Mouse (Mus musculus) kidney, postnatal 0 days (tissue): ENCODE measurements around the gene Dvl1. TPM values are rescaled to one million over a fixed set of nuclear protein-coding genes. Genes with fewer than 3 reads are reported as not detected.
A peak's percentile ranks its signal among the peaks of the same experiment; 100 is the strongest.

Experiments used
- ATAC-seq: fragments of 200-750 bp; cut with Nextera tagmentation; replicated peaks from 2 replicates; pipeline ENCODE4 v1.8.0; 2017; ENCODE audit warnings: low read depth, moderate number of reproducible peaks, moderate TSS enrichment, moderate library complexity; ENCODE audit not compliant: low FRiP score
- DNase-seq: peaks from one replicate; pipeline ENCODE4 v3.0.0-alpha.2; 2016; ENCODE audit warnings: low spot score
- H3K27ac ChIP-seq: fragments of 300-500 bp; sonication (generic); 2 replicates; pipeline ENCODE4 v1.5.1; 2014; ENCODE audit warnings: mild to moderate bottlenecking
- H3K27me3 ChIP-seq: fragments of 300-500 bp; sonication (generic); 2 replicates; pipeline ENCODE4 v1.6.1; 2014; ENCODE audit warnings: low read length, mixed read lengths; ENCODE audit not compliant: insufficient read depth
- H3K36me3 ChIP-seq: fragments of 300-500 bp; sonication (generic); 2 replicates; pipeline ENCODE4 v1.6.1; 2014; ENCODE audit warnings: low read length, mixed read lengths; ENCODE audit not compliant: insufficient read depth
- H3K4me1 ChIP-seq: fragments of 300-500 bp; sonication (generic); replicated peaks from 2 replicates; pipeline ENCODE4 v1.6.1; 2014; ENCODE audit warnings: antibody characterized with exemption, low read length, mixed read lengths; ENCODE audit not compliant: insufficient read depth
- H3K4me2 ChIP-seq: fragments of 300-500 bp; sonication (generic); 2 replicates; pipeline ENCODE4 v1.6.1; 2014; ENCODE audit warnings: mild to moderate bottlenecking, low read length, moderate library complexity, mixed read lengths
- H3K4me3 ChIP-seq: fragments of 300-500 bp; sonication (generic); replicated peaks from 2 replicates; pipeline ENCODE4 v1.5.1; 2014; ENCODE audit warnings: low read depth, low read length
- H3K9ac ChIP-seq: fragments of 300-500 bp; sonication (generic); 2 replicates; pipeline ENCODE4 v1.6.1; 2014; ENCODE audit warnings: low read depth, low read length
- H3K9me3 ChIP-seq: fragments of 300-500 bp; sonication (generic); replicated peaks from 2 replicates; pipeline ENCODE4 v1.6.1; 2016; ENCODE audit warnings: low read length, inconsistent platforms, mixed read lengths
- CTCF ChIP-seq: IDR thresholded peaks from 2 replicates; pipeline ENCODE4 v1.5.1; 2016; ENCODE audit warnings: antibody characterized with exemption, low read depth, mild to moderate bottlenecking, moderate library complexity
- WGBS: fragments of 180-500 bp; shearing (Covaris S2); extraction: QIAGEN DNeasy Blood & Tissue Kit; methylation state at CpG from one replicate; pipeline ENCODE4 v1.1.7; 2014; 5-methylcytosine and 5-hydroxymethylcytosine counted together
- polyA plus RNA-seq: library from polyadenylated mRNA; unstranded; fragments of >200 nt; fragmentation: Nextera tagmentation; extraction: Ambion mirVana; gene quantifications from 2 replicates; pipeline ENCODE4 v1.2.1, GENCODE M21; 2015

The Dvl1 gene
- polyA plus RNA-seq, 1 experiment from 2014 or later: 16.6 TPM

- Histone ChIP-seq H3K4me1 (no peaks in the 10 kb centered on the region), H3K9me3 (no peaks in the 10 kb centered on the region), H3K9ac (no peak overlapping the region), H3K4me2 (no peak overlapping the region), H3K27ac (no peak overlapping the region), H3K36me3 (peaks cover 28% of the 10 kb centered on the region), H3K27me3 (no peaks in the 10 kb centered on the region), H3K4me3 (no peak overlapping the region)
- DNase-seq (no peak), ATAC-seq (no peak)
- WGBS: 90% methylated on average over 7 of the region's 7 CpGs
- TF ChIP-seq CTCF: no peak
Observed at GRCm38 (mm10) chr4:155861787-155862186, 14.6 kb downstream of the Dvl1 start.

GRCm38 (mm10) chr4:155863001-155863400 is 15.8 kb downstream of the Dvl1 start, which contains the start of gene Tas1r3:
Gene Tas1r3 (minus strand): TSS chr4:155863362.
- WGBS: 80% methylated on average over 5 of the region's 5 CpGs
- no peak within 1 kb of the TSS for H3K27ac ChIP-seq
- ATAC-seq (no peak), DNase-seq (no peak)
- no peak within 1 kb of the TSS for H3K4me3 ChIP-seq
- no peaks in the 10 kb centered on the region for H3K4me1 ChIP-seq
- no peak within 1 kb of the TSS for H3K4me2 ChIP-seq
- H3K9me3 ChIP-seq: no peaks in the 10 kb centered on the region
- H3K9ac ChIP-seq: no peak within 1 kb of the TSS
- no peaks in the 10 kb centered on the region for H3K27me3 ChIP-seq
- H3K36me3 ChIP-seq: peaks cover 18% of the 10 kb centered on the region
- no peak for TF ChIP-seq CTCF

DNA sequence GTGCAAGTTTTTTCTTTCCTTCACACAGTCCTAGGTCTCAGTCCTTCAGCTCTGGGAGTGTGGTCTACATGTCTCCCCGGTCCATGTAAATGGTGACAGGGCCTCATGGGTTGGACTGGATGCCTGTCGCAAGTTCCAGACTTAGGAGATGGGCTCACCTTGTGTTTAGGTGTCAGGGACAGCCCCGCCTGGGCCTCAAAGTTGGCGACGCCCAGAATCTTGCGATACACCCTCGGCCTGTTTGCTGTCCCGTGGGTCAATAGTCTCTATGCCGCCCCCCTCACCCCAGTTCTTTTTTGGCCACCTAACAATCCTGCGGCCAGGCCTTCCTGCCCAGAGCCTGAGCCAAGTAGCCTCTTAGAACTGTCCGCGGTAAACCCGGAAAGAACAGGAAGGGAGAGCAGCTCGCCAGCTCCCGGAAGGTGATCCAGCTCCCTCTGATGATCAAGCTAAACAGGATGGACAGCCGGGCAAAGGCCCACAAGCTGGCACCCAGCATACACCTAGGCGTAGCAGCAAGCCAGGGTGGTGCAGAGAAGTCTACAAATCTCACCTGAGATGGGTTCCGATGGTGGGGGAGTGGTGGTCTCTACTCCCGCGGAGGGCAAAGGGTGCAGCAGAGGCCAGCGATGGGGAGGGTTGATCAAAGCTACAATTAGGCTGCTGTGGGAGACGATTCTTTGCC is 21.6 kb downstream of the Dvl1 start:
- H3K9me3 ChIP-seq: no peaks in the 10 kb centered on the region
- peak overlapping the region; percentile 74 for H3K9ac ChIP-seq
- ATAC-seq (peak; percentile 31), DNase-seq (no peak)
- H3K4me2 ChIP-seq: peak overlapping the region; percentile 86
- H3K27me3 ChIP-seq: no peaks in the 10 kb centered on the region
- H3K27ac ChIP-seq: peak overlapping the region; percentile 36; the same call in 1 of the 2 replicates
- 0 out of 2 replicates have a peak, but pooled peaks cover 6% of the 10 kb centered on the region for H3K4me1 ChIP-seq
- no peak for TF ChIP-seq CTCF
- H3K36me3 ChIP-seq: peaks cover 18% of the 10 kb centered on the region
- peak overlapping the region; percentile 72 for H3K4me3 ChIP-seq
- WGBS: 9% methylated on average over 22 of the region's 22 CpGs

DNA sequence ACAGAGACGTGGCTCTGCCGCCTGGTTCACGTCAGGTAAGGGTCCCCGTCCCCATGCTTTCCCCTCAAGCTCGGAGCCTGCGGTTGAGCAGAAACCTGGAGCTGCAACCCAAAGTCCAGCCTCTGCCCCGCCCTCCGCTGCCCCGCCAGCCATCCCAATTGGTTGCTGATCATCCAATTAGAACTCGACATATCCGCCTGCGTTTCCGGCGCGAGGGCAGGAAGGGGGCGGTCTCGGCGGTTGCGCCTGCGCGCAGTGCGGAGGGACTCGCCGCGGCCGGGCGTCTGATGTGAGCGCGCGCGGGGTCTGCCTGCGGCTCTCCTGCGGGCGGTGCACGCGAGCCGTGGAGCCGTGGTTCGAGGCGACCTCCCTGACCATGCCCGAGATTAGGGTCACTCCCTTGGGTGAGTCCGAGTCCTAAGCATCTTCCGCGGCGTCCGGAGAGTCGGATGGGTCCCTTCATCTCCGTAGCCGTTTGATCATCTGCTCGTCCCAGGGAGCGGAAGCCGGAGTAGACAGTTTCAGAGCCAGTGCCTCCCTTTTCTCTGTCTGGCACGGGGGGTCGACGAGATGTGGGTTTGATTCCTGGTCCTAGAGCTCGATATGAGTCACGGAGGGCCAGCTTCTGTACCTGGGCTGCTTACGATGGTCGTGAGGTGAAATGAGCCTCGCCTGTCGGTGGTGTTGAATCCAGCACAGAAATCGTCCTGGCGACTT is 22.3 kb downstream of the Dvl1 start, which contains the start of the genes Cptp and Ints11:
Gene Cptp, minus strand, starts transcription at position 124 of the 717 bp plus-strand sequence.
Gene Ints11, plus strand, starts transcription at position 230 of the 717 bp plus-strand sequence.
- Histone ChIP-seq H3K27me3 (no peaks in the 10 kb centered on the region), H3K27ac (peak within 1 kb of the TSS; percentile 36; the same call in 1 of the 2 replicates), H3K4me1 (0 out of 2 replicates have a peak, but pooled peaks cover 6% of the 10 kb centered on the region), H3K9me3 (no peaks in the 10 kb centered on the region), H3K36me3 (peaks cover 20% of the 10 kb centered on the region), H3K4me2 (peak within 1 kb of the TSS; percentile 86), H3K9ac (peak within 1 kb of the TSS; percentile 74), H3K4me3 (peak within 1 kb of the TSS; percentile 72)
- DNase-seq: peak; percentile 97
- peak; percentile 53 for TF ChIP-seq CTCF
- peak; percentile 90 for ATAC-seq
- WGBS: under 1% methylated on average over 63 of the region's 63 CpGs

DNA sequence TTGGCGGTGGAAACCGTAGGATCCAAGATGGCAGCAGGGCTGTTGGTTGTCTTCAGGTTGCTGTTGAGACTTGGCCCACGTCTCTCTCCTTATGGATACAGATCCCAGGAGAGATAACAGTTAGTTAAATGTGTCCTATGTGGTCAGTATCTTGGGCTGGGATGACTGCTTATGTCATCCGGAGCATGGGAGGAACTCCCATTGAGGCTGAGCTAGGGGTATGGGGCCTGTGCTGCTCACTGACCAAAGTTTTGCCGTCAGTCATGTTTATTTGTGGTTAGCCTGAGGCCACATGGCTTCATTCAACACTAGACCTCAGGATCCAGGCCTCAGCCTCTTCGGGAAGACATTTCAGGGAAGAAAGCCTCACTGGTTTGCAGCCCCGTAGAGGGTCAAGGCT is 24.2 kb downstream of the Dvl1 start:
- DNase-seq (no peak), ATAC-seq (no peak)
- no peaks in the 10 kb centered on the region for H3K9me3 ChIP-seq
- H3K4me2 ChIP-seq: no peak overlapping the region
- peaks cover 30% of the 10 kb centered on the region for H3K36me3 ChIP-seq
- H3K4me1 ChIP-seq: 0 out of 2 replicates have a peak, but pooled peaks cover 6% of the 10 kb centered on the region
- no peaks in the 10 kb centered on the region for H3K27me3 ChIP-seq
- no peak overlapping the region for H3K27ac ChIP-seq
- 88% methylated on average over 7 of the region's 7 CpGs for WGBS
- no peak overlapping the region for H3K4me3 ChIP-seq
- no peak overlapping the region for H3K9ac ChIP-seq
- TF ChIP-seq CTCF: no peak

GRCm38 (mm10) chr4:155883587-155883986 is 36.4 kb downstream of the Dvl1 start:
- peaks cover 38% of the 10 kb centered on the region for H3K36me3 ChIP-seq
- no peak overlapping the region for H3K4me2 ChIP-seq
- H3K27ac ChIP-seq: peak overlapping the region; percentile 75
- ATAC-seq (no peak), DNase-seq (peak; percentile 37)
- no peak for TF ChIP-seq CTCF
- H3K9me3 ChIP-seq: no peaks in the 10 kb centered on the region
- 70% methylated on average over 3 of the region's 3 CpGs for WGBS
- H3K9ac ChIP-seq: no peak overlapping the region
- no peaks in the 10 kb centered on the region for H3K4me1 ChIP-seq
- no peak overlapping the region for H3K4me3 ChIP-seq
- H3K27me3 ChIP-seq: no peaks in the 10 kb centered on the region
